Mouse (Mus musculus): ENCODE results near the gene Cct7. TPM values are rescaled to one million over a fixed set of nuclear protein-coding genes. Genes with fewer than 3 reads are reported as not detected.
"Not testable (repeated sequence)": the region's sequence is repeated elsewhere in the genome, so short reads cannot be mapped to it uniquely, and the experiment has no call there.

Cct7 gene
- total and polyA plus RNA-seq, 3 experiments, result 84.3 to 281 (median 228) TPM

DNA sequence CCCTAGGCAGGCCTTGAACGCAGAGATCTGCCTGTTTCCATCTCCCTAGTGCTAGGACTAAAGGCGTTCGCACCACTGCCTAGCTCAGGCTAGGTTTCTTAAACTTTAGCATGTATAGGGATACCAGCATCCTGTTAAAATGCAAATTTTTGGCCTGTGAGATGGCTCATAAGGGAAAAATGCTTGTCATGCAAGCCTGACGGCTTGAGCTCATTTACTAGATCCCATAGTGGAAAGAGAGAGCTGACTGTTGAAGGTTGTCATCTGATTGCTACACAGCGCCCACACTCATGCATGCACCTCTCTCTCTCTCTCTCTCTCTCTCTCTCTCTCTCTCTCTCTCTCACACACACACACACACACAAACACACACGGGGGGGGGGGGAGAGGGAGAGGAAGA, 14.7 kb upstream of the Cct7 start:
- Histone ChIP-seq H3K4me3 (ENCODE audit: low read depth, low read length) (no peak overlapping the region), H3K4me1 (ENCODE audit: insufficient read depth, low read depth, low read length) (peaks cover 24% of the 10 kb centered on the region), H3K27me3 (ENCODE audit: insufficient read depth, low read length) (no peaks in the 10 kb centered on the region), H3K9me3 (replicated peaks) (no peaks in the 10 kb centered on the region), H3K36me3 (replicated peaks) (peaks cover 73% of the 10 kb centered on the region)
- no peak for DNase-seq (ENCODE audit: low spot score)
- TF ChIP-seq CTCF (IDR thresholded peaks at IDR 0.05; ENCODE audit: low read depth, low read length), result no peak
- no peak for TF ChIP-seq POLR2AphosphoS5 (IDR thresholded peaks at IDR 0.05; ENCODE audit: insufficient replicate concordance, low read depth, low read length)
- TF ChIP-seq GATA2 (IDR thresholded peaks at IDR 0.05; ENCODE audit: borderline replicate concordance, low read depth, low read length), result no peak
- TF ChIP-seq TAL1 (conservative IDR thresholded peaks at IDR 0.05; ENCODE audit: low read depth, low read length), result no peak
- no peak for TF ChIP-seq GATA1 (IDR thresholded peaks at IDR 0.05; ENCODE audit: borderline replicate concordance, low read length)
- no peak for ATAC-seq (ENCODE audit: extremely low read depth, insufficient number of reproducible peaks, low FRiP score, poor library complexity, severe bottlenecking)

DNA sequence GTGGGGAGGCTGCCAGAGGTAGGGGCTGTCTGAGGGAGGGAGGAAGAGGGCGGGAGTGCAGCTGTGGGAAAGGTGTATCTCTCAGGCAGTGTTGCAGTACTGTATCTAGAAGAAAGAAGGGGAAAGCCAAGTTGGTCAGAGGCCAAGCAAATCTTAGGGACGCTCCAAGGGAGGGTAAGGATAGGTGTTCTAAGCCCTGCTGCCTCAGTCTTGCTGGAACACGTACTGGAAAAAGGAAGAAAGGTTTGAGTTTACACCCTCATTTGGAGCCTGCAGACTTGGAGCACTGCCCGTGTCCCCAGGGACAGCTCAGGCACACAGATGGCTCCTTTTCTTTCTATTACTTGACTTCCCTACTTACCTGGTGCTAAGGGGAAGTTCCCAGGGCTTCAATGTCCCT, 10.2 kb upstream of the Cct7 start:
- no peaks in the 10 kb centered on the region for H3K9me3 ChIP-seq (replicated peaks)
- peaks cover 99% of the 10 kb centered on the region for H3K36me3 ChIP-seq (replicated peaks)

DNA sequence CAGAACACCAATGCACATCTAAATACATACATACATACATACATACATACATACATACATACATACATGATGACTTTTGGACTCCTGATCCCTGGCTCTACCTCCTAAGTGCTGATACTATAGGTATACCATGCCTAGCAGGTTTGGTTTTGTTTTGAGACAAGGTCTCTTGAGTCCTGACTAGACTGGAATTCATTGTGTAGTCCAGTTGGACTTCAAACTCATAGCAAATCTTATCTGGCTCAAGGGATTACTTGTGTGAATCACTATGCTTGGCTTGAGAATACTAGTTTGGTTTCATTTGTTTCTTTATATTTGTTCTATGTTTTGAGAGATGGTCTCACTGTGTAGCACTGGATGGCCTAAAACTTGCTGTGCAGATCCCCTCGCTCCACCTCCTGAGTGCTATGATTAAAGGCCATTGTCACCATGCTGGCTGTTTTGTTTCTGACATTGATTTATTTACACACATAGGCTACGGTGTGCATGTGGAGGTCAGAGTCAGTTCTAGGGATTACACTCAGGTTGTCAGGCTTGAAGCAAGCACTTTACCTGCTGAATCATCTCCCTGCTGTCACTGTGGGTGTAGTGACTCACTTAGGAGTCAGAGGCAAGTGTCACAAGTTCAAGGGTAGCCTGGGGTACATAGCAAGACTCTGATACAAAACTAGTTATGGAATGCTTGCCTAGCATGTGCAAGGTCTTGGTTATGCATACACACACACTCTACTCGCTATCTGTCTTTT, 7.7 kb upstream of the Cct7 start:
- ATAC-seq (ENCODE audit: extremely low read depth, insufficient number of reproducible peaks, low FRiP score, poor library complexity, severe bottlenecking), result no peak
- peaks cover 99% of the 10 kb centered on the region for H3K36me3 ChIP-seq (replicated peaks)
- peaks cover 7% of the 10 kb centered on the region; the same call in 1 of the 2 replicates for H3K4me1 ChIP-seq (ENCODE audit: insufficient read depth, low read depth, low read length)
- no peak for DNase-seq (ENCODE audit: low spot score)
- H3K9me3 ChIP-seq (replicated peaks), result no peaks in the 10 kb centered on the region
- TF ChIP-seq TAL1 (conservative IDR thresholded peaks at IDR 0.05; ENCODE audit: low read depth, low read length) (no peak), POLR2AphosphoS5 (IDR thresholded peaks at IDR 0.05; ENCODE audit: insufficient replicate concordance, low read depth, low read length) (no peak), GATA1 (IDR thresholded peaks at IDR 0.05; ENCODE audit: borderline replicate concordance, low read length) (no peak), GATA2 (IDR thresholded peaks at IDR 0.05; ENCODE audit: borderline replicate concordance, low read depth, low read length) (no peak), CTCF (IDR thresholded peaks at IDR 0.05; ENCODE audit: low read depth, low read length) (no peak)
- no peaks in the 10 kb centered on the region for H3K27me3 ChIP-seq (ENCODE audit: insufficient read depth, low read length)
- no peak overlapping the region for H3K4me3 ChIP-seq (ENCODE audit: low read depth, low read length)

More for the DNA sequence above, 10.2 kb upstream of the Cct7 start:
- no peaks in the 10 kb centered on the region for H3K27me3 ChIP-seq (ENCODE audit: insufficient read depth, low read length)
- ATAC-seq (ENCODE audit: extremely low read depth, insufficient number of reproducible peaks, low FRiP score, poor library complexity, severe bottlenecking) (no peak), DNase-seq (ENCODE audit: low spot score) (no peak)
- TF ChIP-seq GATA1 (IDR thresholded peaks at IDR 0.05; ENCODE audit: borderline replicate concordance, low read length) (no peak), GATA2 (IDR thresholded peaks at IDR 0.05; ENCODE audit: borderline replicate concordance, low read depth, low read length) (no peak), TAL1 (conservative IDR thresholded peaks at IDR 0.05; ENCODE audit: low read depth, low read length) (no peak), CTCF (IDR thresholded peaks at IDR 0.05; ENCODE audit: low read depth, low read length) (no peak), POLR2AphosphoS5 (IDR thresholded peaks at IDR 0.05; ENCODE audit: insufficient replicate concordance, low read depth, low read length) (no peak)
- H3K4me3 ChIP-seq (ENCODE audit: low read depth, low read length), result no peak overlapping the region
- peaks cover 12% of the 10 kb centered on the region; the same call in 1 of the 2 replicates for H3K4me1 ChIP-seq (ENCODE audit: insufficient read depth, low read depth, low read length)

DNA sequence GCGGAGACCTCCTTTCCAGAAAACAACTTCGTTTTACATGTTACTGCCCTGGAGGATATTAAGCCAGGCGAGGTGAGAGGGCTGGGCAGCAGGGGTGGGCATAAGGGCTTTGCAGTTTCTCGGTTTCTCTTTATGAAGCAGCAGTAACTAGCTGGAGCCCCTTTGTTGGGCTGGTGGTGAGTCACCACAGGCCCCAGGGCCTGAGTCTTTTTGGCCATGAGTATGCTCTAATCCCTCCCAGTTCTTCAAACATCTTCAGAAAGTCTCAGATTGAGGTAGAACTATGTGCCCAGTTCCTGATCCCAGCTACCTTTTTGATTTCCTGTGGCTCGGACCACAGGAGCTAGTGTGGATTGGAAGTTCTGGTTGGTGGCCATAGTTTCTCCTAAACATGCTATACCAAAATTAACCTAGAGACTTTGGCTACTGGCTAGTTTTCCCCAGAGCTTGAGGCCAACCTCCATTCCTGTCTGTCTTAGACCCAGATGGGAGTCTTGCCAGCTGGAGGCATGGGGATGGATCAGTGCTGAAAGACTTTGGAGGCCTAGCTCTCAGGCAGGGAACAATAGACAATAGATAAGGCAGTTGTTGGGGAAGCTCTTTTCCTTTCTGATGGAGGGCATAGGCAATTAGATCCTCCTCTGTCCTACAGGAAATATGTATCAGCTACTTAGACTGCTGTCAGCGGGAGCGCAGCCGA, 6.9 kb upstream of the Cct7 start:
- H3K36me3 ChIP-seq (replicated peaks), result peaks cover 99% of the 10 kb centered on the region
- ATAC-seq (ENCODE audit: extremely low read depth, insufficient number of reproducible peaks, low FRiP score, poor library complexity, severe bottlenecking), result no peak
- H3K9me3 ChIP-seq (replicated peaks), result no peaks in the 10 kb centered on the region

DNA sequence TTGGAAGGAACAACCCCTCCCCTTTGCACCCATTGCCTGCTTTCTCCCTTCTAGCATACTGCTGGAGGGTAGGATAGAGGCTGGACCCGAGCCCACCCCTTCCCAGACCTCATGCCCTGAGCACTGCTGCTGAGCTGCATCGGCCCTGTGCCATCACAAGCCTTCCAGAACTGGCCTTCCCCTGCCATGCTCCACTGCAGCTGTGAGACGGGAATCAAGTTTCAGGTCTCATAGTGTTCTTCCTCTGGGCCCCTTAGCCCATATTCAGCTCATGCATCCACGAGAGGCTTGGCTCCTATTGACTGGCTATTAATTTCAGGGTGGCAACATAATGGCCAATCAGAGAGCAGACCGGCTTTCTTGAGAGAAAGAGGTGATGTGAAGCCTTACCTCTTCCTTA, 6.0 kb upstream of the Cct7 start:
- Histone ChIP-seq H3K36me3 (replicated peaks) (peaks cover 93% of the 10 kb centered on the region), H3K27me3 (ENCODE audit: insufficient read depth, low read length) (no peaks in the 10 kb centered on the region), H3K4me3 (ENCODE audit: low read depth, low read length) (no peak overlapping the region), H3K9me3 (replicated peaks) (no peaks in the 10 kb centered on the region), H3K4me1 (ENCODE audit: insufficient read depth, low read depth, low read length) (peaks cover 16% of the 10 kb centered on the region)
- ATAC-seq (ENCODE audit: extremely low read depth, insufficient number of reproducible peaks, low FRiP score, poor library complexity, severe bottlenecking) (no peak), DNase-seq (ENCODE audit: low spot score) (no peak)
- TF ChIP-seq CTCF (IDR thresholded peaks at IDR 0.05; ENCODE audit: low read depth, low read length) (no peak), GATA2 (IDR thresholded peaks at IDR 0.05; ENCODE audit: borderline replicate concordance, low read depth, low read length) (no peak), TAL1 (conservative IDR thresholded peaks at IDR 0.05; ENCODE audit: low read depth, low read length) (no peak), POLR2AphosphoS5 (IDR thresholded peaks at IDR 0.05; ENCODE audit: insufficient replicate concordance, low read depth, low read length) (no peak), GATA1 (IDR thresholded peaks at IDR 0.05; ENCODE audit: borderline replicate concordance, low read length) (no peak)

More for the DNA sequence above, 6.9 kb upstream of the Cct7 start:
- Histone ChIP-seq H3K4me1 (ENCODE audit: insufficient read depth, low read depth, low read length) (peaks cover 10% of the 10 kb centered on the region; the same call in 1 of the 2 replicates), H3K27me3 (ENCODE audit: insufficient read depth, low read length) (no peaks in the 10 kb centered on the region), H3K4me3 (ENCODE audit: low read depth, low read length) (no peak overlapping the region)
- no peak for TF ChIP-seq POLR2AphosphoS5 (IDR thresholded peaks at IDR 0.05; ENCODE audit: insufficient replicate concordance, low read depth, low read length)
- no peak for TF ChIP-seq GATA1 (IDR thresholded peaks at IDR 0.05; ENCODE audit: borderline replicate concordance, low read length)
- TF ChIP-seq TAL1 (conservative IDR thresholded peaks at IDR 0.05; ENCODE audit: low read depth, low read length), result no peak
- no peak for TF ChIP-seq CTCF (IDR thresholded peaks at IDR 0.05; ENCODE audit: low read depth, low read length)
- TF ChIP-seq GATA2 (IDR thresholded peaks at IDR 0.05; ENCODE audit: borderline replicate concordance, low read depth, low read length), result no peak
- no peak for DNase-seq (ENCODE audit: low spot score)

DNA sequence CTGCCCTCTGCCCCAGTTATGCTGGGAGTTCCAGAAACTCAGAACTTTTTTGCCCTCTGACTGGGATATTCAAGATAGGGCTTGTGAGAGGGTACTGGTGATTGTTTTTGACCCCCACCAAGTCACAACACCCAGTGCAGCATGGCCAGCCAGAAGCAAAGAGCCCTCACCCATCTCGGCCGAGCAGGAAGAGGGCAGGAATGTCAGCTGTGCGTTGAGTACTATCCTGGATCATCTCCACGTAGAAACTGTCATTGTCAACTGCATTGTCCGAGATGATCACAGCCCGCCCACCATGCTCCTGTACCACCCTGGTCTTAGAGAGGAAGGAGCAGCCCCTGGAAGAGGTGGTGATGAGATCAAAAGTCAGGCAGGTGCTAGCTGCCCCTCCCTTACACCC, 4.0 kb upstream of the Cct7 start:
- no peak overlapping the region for H3K4me3 ChIP-seq (ENCODE audit: low read depth, low read length)
- ATAC-seq (ENCODE audit: extremely low read depth, insufficient number of reproducible peaks, low FRiP score, poor library complexity, severe bottlenecking) (no peak), DNase-seq (ENCODE audit: low spot score) (no peak)
- no peaks in the 10 kb centered on the region for H3K27me3 ChIP-seq (ENCODE audit: insufficient read depth, low read length)
- peaks cover 22% of the 10 kb centered on the region for H3K4me1 ChIP-seq (ENCODE audit: insufficient read depth, low read depth, low read length)
- H3K9me3 ChIP-seq (replicated peaks), result no peaks in the 10 kb centered on the region
- peaks cover 73% of the 10 kb centered on the region for H3K36me3 ChIP-seq (replicated peaks)
- TF ChIP-seq GATA2 (IDR thresholded peaks at IDR 0.05; ENCODE audit: borderline replicate concordance, low read depth, low read length) (no peak), CTCF (IDR thresholded peaks at IDR 0.05; ENCODE audit: low read depth, low read length) (no peak), TAL1 (conservative IDR thresholded peaks at IDR 0.05; ENCODE audit: low read depth, low read length) (no peak), POLR2AphosphoS5 (IDR thresholded peaks at IDR 0.05; ENCODE audit: insufficient replicate concordance, low read depth, low read length) (no peak), GATA1 (IDR thresholded peaks at IDR 0.05; ENCODE audit: borderline replicate concordance, low read length) (no peak)

DNA sequence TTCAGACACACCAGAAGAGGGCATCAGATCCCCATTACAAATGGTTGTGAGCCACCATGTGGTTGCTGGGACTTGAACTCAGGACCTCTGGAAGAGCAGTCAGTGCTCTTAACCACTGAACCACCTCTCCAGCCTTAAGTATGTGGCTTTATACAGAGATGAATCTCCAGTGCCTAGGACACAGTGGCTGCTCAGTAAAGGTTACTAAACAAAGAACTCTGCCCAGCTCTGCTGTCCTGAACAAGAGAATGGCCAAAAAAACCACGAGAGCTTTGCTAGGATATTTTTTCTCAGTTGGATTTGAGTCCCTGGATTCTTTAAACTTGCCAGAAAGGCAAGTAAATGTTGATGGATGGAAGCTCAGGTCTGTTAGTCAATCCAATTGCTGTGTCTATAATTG, 1.2 kb upstream of the Cct7 start:
- peak overlapping the region; percentile 94 for H3K4me3 ChIP-seq (ENCODE audit: low read depth, low read length)
- not testable (repeated sequence) for H3K9me3 ChIP-seq (replicated peaks); H3K27me3 ChIP-seq (ENCODE audit: insufficient read depth, low read length); ATAC-seq (ENCODE audit: extremely low read depth, insufficient number of reproducible peaks, low FRiP score, poor library complexity, severe bottlenecking); DNase-seq (ENCODE audit: low spot score)
- peaks cover 67% of the 10 kb centered on the region for H3K36me3 ChIP-seq (replicated peaks)
- H3K4me1 ChIP-seq (ENCODE audit: insufficient read depth, low read depth, low read length), result peaks cover 44% of the 10 kb centered on the region
